Mouse (Mus musculus) midbrain, embryonic 14.5 days (tissue): ENCODE data around the gene Fbl. TPM values are rescaled to one million over a fixed set of nuclear protein-coding genes. Genes with fewer than 3 reads are reported as not detected.
"Not testable (repeated sequence)": the region's sequence is repeated elsewhere in the genome, so short reads cannot be mapped to it uniquely, and the experiment has no call there.

Experiments used
- ATAC-seq: fragments of 200-750 bp; cut with Nextera tagmentation; 2 replicates; pipeline ENCODE4 v1.8.0; 2017; ENCODE audit warnings: moderate number of reproducible peaks, moderate library complexity; ENCODE audit not compliant: low FRiP score, low TSS enrichment
- DNase-seq: peaks from one replicate; pipeline ENCODE4 v3.0.0-alpha.2; 2015
- H3K27ac ChIP-seq: fragments of 300-500 bp; sonication (generic); replicated peaks from 2 replicates; pipeline ENCODE4 v1.5.1; 2014; ENCODE audit warnings: mild to moderate bottlenecking, low read depth, low read length, moderate library complexity
- H3K27me3 ChIP-seq: fragments of 300-500 bp; sonication (generic); 2 replicates; pipeline ENCODE4 v1.6.1; 2014; ENCODE audit warnings: low read length, control low read depth, mixed read lengths; ENCODE audit not compliant: control insufficient read depth, insufficient read depth
- H3K36me3 ChIP-seq: fragments of 300-500 bp; sonication (generic); 2 replicates; pipeline ENCODE4 v1.6.1; 2014; ENCODE audit warnings: low read length, control low read depth; ENCODE audit not compliant: control insufficient read depth, insufficient read depth
- H3K4me1 ChIP-seq: fragments of 300-500 bp; sonication (generic); 2 replicates; pipeline ENCODE4 v1.6.1; 2014; ENCODE audit warnings: mild to moderate bottlenecking, antibody characterized with exemption, low read length, control low read depth; ENCODE audit not compliant: control insufficient read depth, insufficient read depth
- H3K4me2 ChIP-seq: fragments of 300-500 bp; sonication (generic); 2 replicates; pipeline ENCODE4 v1.6.1; 2014; ENCODE audit warnings: mild to moderate bottlenecking, low read length, moderate library complexity
- H3K4me3 ChIP-seq: fragments of 300-500 bp; sonication (generic); replicated peaks from 2 replicates; pipeline ENCODE4 v1.5.1; 2014; ENCODE audit warnings: low read depth, low read length
- H3K9ac ChIP-seq: fragments of 300-500 bp; sonication (generic); replicated peaks from 2 replicates; pipeline ENCODE4 v1.6.1; 2014; ENCODE audit warnings: mild to moderate bottlenecking, low read length, moderate library complexity
- H3K9me3 ChIP-seq: fragments of 300-500 bp; sonication (generic); 2 replicates; pipeline ENCODE4 v1.6.1; 2016; ENCODE audit warnings: low read length, control low read depth, mixed read lengths; ENCODE audit not compliant: control insufficient read depth
- WGBS: fragments of 180-500 bp; shearing (Covaris S2); extraction: QIAGEN DNeasy Blood & Tissue Kit; methylation state at CpG from one replicate; pipeline ENCODE4 v1.1.7; 2014; 5-methylcytosine and 5-hydroxymethylcytosine counted together
- polyA plus RNA-seq: library from polyadenylated mRNA; unstranded; fragments of >200 nt; fragmentation: Nextera tagmentation; extraction: Ambion mirVana; gene quantifications from 2 replicates; pipeline ENCODE4 v1.2.1, GENCODE M21; 2014

Fbl gene
- polyA plus RNA-seq, 1 experiment from 2014 or later, result 26.2 TPM

DNA sequence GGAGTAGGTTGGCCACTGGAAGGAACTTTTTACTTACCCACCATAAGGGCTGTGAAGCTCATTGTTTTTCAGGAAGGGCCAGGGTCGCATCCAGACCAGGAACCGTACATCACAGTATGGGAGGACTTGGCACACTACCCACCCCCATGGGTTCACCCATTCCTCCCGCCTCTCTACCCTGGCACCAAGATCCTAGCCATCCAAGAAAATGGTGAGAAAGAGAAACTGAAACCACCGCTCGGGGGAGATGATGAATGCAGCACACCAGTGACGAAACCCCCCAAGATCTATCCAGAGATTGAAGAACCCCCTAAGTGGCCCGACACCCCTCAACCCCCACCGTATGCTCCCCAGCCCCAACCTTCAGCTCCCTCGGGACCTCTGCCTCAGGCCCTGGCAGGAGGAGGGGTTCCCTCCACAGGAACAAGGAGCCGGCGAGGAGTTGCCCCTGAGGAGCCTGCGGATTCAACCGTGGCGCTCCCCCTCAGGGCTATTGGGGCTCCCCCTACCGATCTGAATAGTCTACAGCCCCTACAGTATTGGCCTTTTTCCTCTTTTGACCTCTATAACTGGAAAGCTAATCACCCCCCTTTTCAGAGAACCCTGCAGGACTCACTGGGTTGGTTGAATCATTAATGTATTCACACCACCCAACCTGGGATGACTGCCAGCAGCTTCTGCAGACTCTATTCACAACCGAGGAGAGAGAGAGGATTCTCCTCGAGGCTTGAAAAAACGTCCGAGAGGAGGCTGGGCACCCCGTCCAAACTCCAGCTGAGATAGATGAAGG is 49.6 kb downstream of the Fbl start:
- 87% methylated on average over 20 of the region's 20 CpGs for WGBS
- not testable (repeated sequence) for H3K4me1 ChIP-seq, H3K9me3 ChIP-seq, H3K4me2 ChIP-seq, H3K36me3 ChIP-seq, H3K27ac ChIP-seq, ATAC-seq, H3K27me3 ChIP-seq, H3K4me3 ChIP-seq, H3K9ac ChIP-seq
- peak; percentile 58 for DNase-seq

DNA sequence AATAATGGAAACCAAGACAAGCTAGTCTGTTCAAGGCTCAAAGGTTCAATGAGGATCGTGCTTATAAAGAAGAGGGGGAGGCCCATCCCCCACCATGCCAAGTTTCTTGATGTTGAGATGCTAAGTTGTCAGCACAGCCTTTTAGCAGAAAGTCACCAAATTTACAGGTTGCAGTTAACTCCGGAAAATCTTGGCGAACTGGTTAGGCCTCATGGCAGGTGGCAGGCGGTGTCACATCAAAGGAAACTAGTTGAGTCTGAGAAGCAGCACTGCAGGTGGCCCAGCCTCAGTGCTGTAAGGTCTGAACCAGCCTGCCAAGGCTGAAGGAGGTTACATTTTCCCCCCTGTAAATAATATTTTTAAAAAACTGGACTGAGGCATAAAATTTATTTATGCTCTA is 57.3 kb downstream of the Fbl start:
- H3K27me3 ChIP-seq, H3K4me2 ChIP-seq, H3K4me3 ChIP-seq, H3K36me3 ChIP-seq, H3K27ac ChIP-seq, H3K9ac ChIP-seq, H3K4me1 ChIP-seq, DNase-seq, H3K9me3 ChIP-seq, ATAC-seq: not testable (repeated sequence)
- WGBS, result 87% methylated on average over 4 of the region's 4 CpGs

DNA sequence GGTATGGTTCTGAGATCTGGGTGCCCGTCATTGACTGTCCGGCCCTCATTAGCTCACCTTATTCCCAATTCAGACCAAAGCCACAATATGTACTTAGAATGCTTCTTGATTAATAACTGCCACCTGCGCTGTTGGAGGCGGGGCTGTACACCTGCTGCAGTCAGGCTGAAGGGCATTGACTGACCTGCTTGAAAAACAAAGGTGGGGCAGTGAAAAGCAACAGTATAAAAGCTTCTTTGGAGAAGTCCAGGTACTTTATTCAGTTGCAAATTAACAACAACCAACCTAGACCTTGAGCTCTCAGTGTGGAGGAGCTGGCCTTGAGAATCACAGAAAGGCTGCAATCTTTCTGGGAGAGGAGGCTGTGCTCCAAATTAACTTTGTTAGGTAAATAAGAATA is 57.9 kb downstream of the Fbl start:
- not testable (repeated sequence) for H3K27me3 ChIP-seq, DNase-seq, ATAC-seq, H3K4me3 ChIP-seq, H3K27ac ChIP-seq, H3K9ac ChIP-seq, H3K4me1 ChIP-seq, H3K9me3 ChIP-seq, H3K36me3 ChIP-seq, H3K4me2 ChIP-seq
- 91% methylated on average over 4 of the region's 4 CpGs for WGBS

Other genes starting within 250 kb of the Fbl start
- 12.6 and 17.8 TPM in 2 replicates for gene Zfp974, start 240.2 kb upstream of the Fbl start, polyA plus RNA-seq
- gene Zfp780b, start 190.5 kb upstream of the Fbl start, polyA plus RNA-seq, result 27.5 and 31.1 TPM in 2 replicates
- 5.9 and 8.7 TPM in 2 replicates for gene Zfp850, start 155.6 kb upstream of the Fbl start, polyA plus RNA-seq
- 275 and 305 TPM in 2 replicates for gene Psmc4, start 119.6 kb upstream of the Fbl start, polyA plus RNA-seq
- gene Fcgbp, start 98.5 kb upstream of the Fbl start, polyA plus RNA-seq, result 0.08 and 0.25 TPM in 2 replicates
- gene 9530053A07Rik, start 40.2 kb upstream of the Fbl start, polyA plus RNA-seq, result 0.04 TPM in 2 replicates
- gene Dyrk1b, start 9.8 kb downstream of the Fbl start, polyA plus RNA-seq, result 13.7 and 17.3 TPM in 2 replicates
- gene Eid2, start 98.2 kb downstream of the Fbl start, polyA plus RNA-seq, result 6.8 and 14.7 TPM in 2 replicates
- 40.2 TPM in 2 replicates for gene Eid2b, start 108.0 kb downstream of the Fbl start, polyA plus RNA-seq
- 0.28 and 1.8 TPM in 2 replicates for gene Selenov, start 121.5 kb downstream of the Fbl start, polyA plus RNA-seq
- gene Dll3, start 132.5 kb downstream of the Fbl start, polyA plus RNA-seq, result 24.1 and 32.2 TPM in 2 replicates
- 136 and 138 TPM in 2 replicates for gene Timm50, start 142.4 kb downstream of the Fbl start, polyA plus RNA-seq
- gene Supt5, start 169.0 kb downstream of the Fbl start, polyA plus RNA-seq, result 62.6 and 80.6 TPM in 2 replicates
- gene Rps16, start 180.9 kb downstream of the Fbl start, polyA plus RNA-seq, result 580 and 617 TPM in 2 replicates
- gene Plekhg2, start 202.9 kb downstream of the Fbl start, polyA plus RNA-seq, result 17.7 and 22.9 TPM in 2 replicates
- gene Zfp36, start 210.5 kb downstream of the Fbl start, polyA plus RNA-seq, result 1.8 and 3.4 TPM in 2 replicates
- gene Med29, start 223.0 kb downstream of the Fbl start, polyA plus RNA-seq, result 38.3 and 47.9 TPM in 2 replicates
- 78.0 and 81.9 TPM in 2 replicates for gene Paf1, start 223.2 kb downstream of the Fbl start, polyA plus RNA-seq